Mouse (Mus musculus) ES-Bruce4 (cell line): ENCODE results near the gene Ehmt2. TPM values are rescaled to one million over a fixed set of nuclear protein-coding genes. Genes with fewer than 3 reads are reported as not detected.

Experiments
- H3K27ac ChIP-seq: 2 replicates; pipeline ENCODE4 v1.5.1; 2012; ENCODE audit warnings: low read length, inconsistent platforms; ENCODE audit not compliant: insufficient read depth
- H3K27me3 ChIP-seq: 2 replicates; pipeline ENCODE4 v1.6.1; 2012; ENCODE audit warnings: mild to moderate bottlenecking, low read length, inconsistent platforms; ENCODE audit not compliant: control insufficient read depth, poor library complexity, insufficient read depth, severe bottlenecking
- H3K36me3 ChIP-seq: 2 replicates; pipeline ENCODE4 v1.6.1; 2012; ENCODE audit warnings: inconsistent platforms, mild to moderate bottlenecking, low read length, moderate library complexity; ENCODE audit not compliant: control insufficient read depth, poor library complexity, insufficient read depth, severe bottlenecking
- H3K4me1 ChIP-seq: one replicate; pipeline ENCODE4 v1.8.1; 2011; ENCODE audit warnings: low read length; ENCODE audit not compliant: control insufficient read depth, insufficient read depth
- H3K4me3 ChIP-seq: 2 replicates; pipeline ENCODE4 v1.5.1; 2011; ENCODE audit warnings: low read depth, mild to moderate bottlenecking, low read length
- H3K9ac ChIP-seq: 2 replicates; pipeline ENCODE4 v1.6.1; 2012; ENCODE audit warnings: low read depth, mild to moderate bottlenecking, inconsistent platforms; ENCODE audit not compliant: poor library complexity, severe bottlenecking
- H3K9me3 ChIP-seq: replicated peaks from 2 replicates; pipeline ENCODE4 v1.6.1; 2012; ENCODE audit warnings: mild to moderate bottlenecking, low read length, inconsistent platforms; ENCODE audit not compliant: control insufficient read depth, poor library complexity, insufficient read depth, severe bottlenecking
- CTCF ChIP-seq: IDR thresholded peaks from one replicate; pipeline ENCODE4 v1.8.1; 2011; ENCODE audit warnings: low read depth, low read length
- EP300 ChIP-seq: IDR thresholded peaks from 2 replicates; pipeline ENCODE4 v1.6.1; 2011; ENCODE audit warnings: low read depth, low read length; ENCODE audit not compliant: insufficient read depth
- POLR2A ChIP-seq: IDR thresholded peaks from one replicate; pipeline ENCODE4 v1.8.1; 2011; ENCODE audit warnings: low read length; ENCODE audit not compliant: insufficient read depth
- polyA plus RNA-seq: library from polyadenylated mRNA; stranded (reverse); fragments of >200 nt; gene quantifications from 2 replicates; pipeline ENCODE4 v1.2.4, GENCODE M21; 2011; ENCODE audit warnings: low read depth; ENCODE audit not compliant: missing spikeins, insufficient read depth, insufficient read length

Ehmt2 gene
- polyA plus RNA-seq, 1 experiment = 60.9 TPM

- H3K27me3 ChIP-seq = no peaks in the 10 kb centered on the region
- H3K4me3 ChIP-seq = peak overlapping the region; percentile 8; the same call in 1 of the 2 replicates
- peak overlapping the region; percentile 20; the same call in 1 of the 2 replicates for H3K9ac ChIP-seq
- TF ChIP-seq CTCF (no peak), EP300 (no peak), POLR2A (no peak)
- H3K9me3 ChIP-seq = no peaks in the 10 kb centered on the region
- peaks cover 2% of the 10 kb centered on the region for H3K4me1 ChIP-seq
- H3K36me3 ChIP-seq = no peaks in the 10 kb centered on the region
- H3K27ac ChIP-seq = no peak overlapping the region
These were observed 35.8 kb downstream of the Ehmt2 start for GRCm38 (mm10) chr17:34934031-34934430.

DNA sequence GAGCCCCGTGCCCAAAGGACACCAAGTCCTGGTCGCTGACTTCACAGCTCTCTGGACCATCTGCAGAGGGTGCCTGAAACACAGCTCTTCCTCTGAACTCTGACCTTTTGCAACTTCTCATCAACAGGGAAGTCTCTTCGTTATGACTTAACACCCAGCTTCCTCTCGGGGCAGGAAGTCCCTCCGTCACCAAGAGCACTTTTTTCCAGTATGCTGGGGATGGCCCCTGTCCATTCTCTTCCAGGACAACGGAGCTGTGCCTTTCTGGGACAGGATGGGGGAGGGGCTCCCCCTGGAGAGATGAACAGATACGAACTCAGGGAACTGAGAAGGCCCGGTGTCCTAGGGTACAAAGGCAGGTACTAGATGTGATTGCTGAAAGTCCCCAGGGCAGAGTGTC is 36.6 kb downstream of the Ehmt2 start:
- H3K27ac ChIP-seq = no peak overlapping the region
- H3K9me3 ChIP-seq = no peaks in the 10 kb centered on the region
- H3K9ac ChIP-seq = no peak overlapping the region
- no peaks in the 10 kb centered on the region for H3K36me3 ChIP-seq
- H3K4me3 ChIP-seq = no peak overlapping the region
- peaks cover 2% of the 10 kb centered on the region for H3K4me1 ChIP-seq
- TF ChIP-seq CTCF = no peak
- no peak for TF ChIP-seq POLR2A
- H3K27me3 ChIP-seq = no peaks in the 10 kb centered on the region

- Histone ChIP-seq H3K27me3 (no peaks in the 10 kb centered on the region), H3K4me1 (peaks cover 2% of the 10 kb centered on the region), H3K9ac (no peak overlapping the region), H3K27ac (no peak overlapping the region), H3K36me3 (no peaks in the 10 kb centered on the region), H3K4me3 (no peak overlapping the region), H3K9me3 (no peaks in the 10 kb centered on the region)
- no peak for TF ChIP-seq EP300
- TF ChIP-seq POLR2A = no peak
- TF ChIP-seq CTCF = no peak
These were observed 39.8 kb downstream of the Ehmt2 start for GRCm38 (mm10) chr17:34937960-34938505.

GRCm38 (mm10) chr17:34941344-34942041 is 43.2 kb downstream of the Ehmt2 start:
- no peak for TF ChIP-seq POLR2A
- H3K27me3 ChIP-seq = no peaks in the 10 kb centered on the region
- peak overlapping the region; percentile 42 for H3K4me3 ChIP-seq
- H3K4me1 ChIP-seq = no peaks in the 10 kb centered on the region
- H3K9me3 ChIP-seq = no peaks in the 10 kb centered on the region
- peak overlapping the region; percentile 0; the same call in 1 of the 2 replicates for H3K27ac ChIP-seq
- peak overlapping the region; percentile 10 for H3K9ac ChIP-seq
- H3K36me3 ChIP-seq = no peaks in the 10 kb centered on the region

DNA sequence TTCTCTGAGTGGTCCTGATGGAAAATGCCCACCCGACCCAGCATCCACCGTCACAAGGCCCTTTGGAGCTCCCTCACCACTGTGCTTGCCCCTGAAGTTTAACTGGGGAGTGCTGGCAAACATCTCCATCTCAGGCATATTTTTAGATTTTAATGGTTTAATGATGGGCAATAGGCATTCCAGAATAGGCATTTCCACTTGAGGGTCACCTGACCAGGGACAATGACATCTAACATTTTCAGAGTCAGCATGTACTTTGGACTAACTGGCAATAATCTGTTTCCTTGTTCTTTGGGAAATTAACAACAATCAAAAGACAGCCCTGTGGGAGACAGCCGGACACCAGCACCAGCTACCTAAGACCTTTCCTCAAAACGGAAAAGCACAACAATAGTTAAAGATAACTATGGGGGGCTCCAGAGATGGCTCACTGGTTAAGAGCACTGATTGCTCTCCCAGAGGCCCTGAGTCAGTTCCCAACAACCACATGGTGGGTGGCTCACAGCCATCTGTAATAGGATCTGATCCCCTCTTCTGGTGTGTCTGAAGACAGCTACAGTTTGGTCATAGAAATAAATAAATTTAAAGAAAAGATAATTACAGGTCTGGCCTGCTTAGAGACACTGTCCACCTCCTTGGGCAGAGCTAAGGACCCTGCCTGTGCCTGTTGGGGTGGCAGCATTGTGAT is 45.0 kb downstream of the Ehmt2 start:
- no peaks in the 10 kb centered on the region for H3K4me1 ChIP-seq
- H3K9me3 ChIP-seq = no peaks in the 10 kb centered on the region
- no peak overlapping the region for H3K9ac ChIP-seq
- H3K36me3 ChIP-seq = no peaks in the 10 kb centered on the region
- H3K27me3 ChIP-seq = no peaks in the 10 kb centered on the region
- no peak for TF ChIP-seq EP300
- no peak for TF ChIP-seq CTCF
- no peak for TF ChIP-seq POLR2A
- no peak overlapping the region for H3K27ac ChIP-seq
- no peak overlapping the region for H3K4me3 ChIP-seq

- TF ChIP-seq CTCF (no peak), EP300 (no peak), POLR2A (no peak)
- H3K27ac ChIP-seq = no peak overlapping the region
- no peak overlapping the region for H3K4me3 ChIP-seq
- no peaks in the 10 kb centered on the region for H3K4me1 ChIP-seq
- no peak overlapping the region for H3K9ac ChIP-seq
- H3K9me3 ChIP-seq = no peaks in the 10 kb centered on the region
- H3K36me3 ChIP-seq = peaks cover under 1% of the 10 kb centered on the region; the same call in 1 of the 2 replicates
- no peaks in the 10 kb centered on the region for H3K27me3 ChIP-seq
These were observed 46.1 kb downstream of the Ehmt2 start for GRCm38 (mm10) chr17:34944362-34944761.
